Mouse (Mus musculus): ENCODE data around the gene Sec14l5.

The Sec14l5 gene

GRCm38 (mm10) chr16:5147037-5147385 lies at the start of gene Sec14l5:
Gene Sec14l5, plus strand, starts transcription at chr16:5147109.
- in situ Hi-C loops (cut with MboI, MseI), result loop anchor here in 1 of 2 experiments (10.0 kb wide), 3 partner anchors 382 to 602 kb away; partner anchors contain the start of gene Srl

- in situ Hi-C loops (cut with MboI, MseI), result loop anchor here in 1 of 2 experiments (10.0 kb wide), 1 partner anchor 64 kb away; no protein-coding TSS in a partner anchor
These were observed 45.9 kb upstream of the Sec14l5 start for GRCm38 (mm10) chr16:5101000-5101399.

- in situ Hi-C loops (cut with MboI, MseI), result loop anchor here in 1 of 2 experiments (10.0 kb wide), 1 partner anchor 55 kb away; no protein-coding TSS in a partner anchor
These were observed 37.0 kb upstream of the Sec14l5 start for GRCm38 (mm10) chr16:5109877-5110276.

- in situ Hi-C loops (cut with MboI, MseI), result no loop called here
These were observed 35.9 kb upstream of the Sec14l5 start for GRCm38 (mm10) chr16:5111021-5111420.

GRCm38 (mm10) chr16:5113002-5113550 lies 33.8 kb upstream of the Sec14l5 start:
- in situ Hi-C loops (cut with MboI, MseI), result no loop called here

- in situ Hi-C loops (cut with MboI, MseI), result no loop called here
These were observed 33.3 kb upstream of the Sec14l5 start for GRCm38 (mm10) chr16:5113582-5113981.

GRCm38 (mm10) chr16:5119385-5119784 lies 27.5 kb upstream of the Sec14l5 start:
- in situ Hi-C loops (cut with MboI, MseI), result no loop called here

- in situ Hi-C loops (cut with MboI, MseI), result loop anchor here in 1 of 2 experiments (10.0 kb wide), 1 partner anchor 305 kb away; no protein-coding TSS in a partner anchor
These were observed 27.1 kb upstream of the Sec14l5 start for GRCm38 (mm10) chr16:5119845-5120244.

GRCm38 (mm10) chr16:5123476-5123875 lies 23.4 kb upstream of the Sec14l5 start:
- in situ Hi-C loops (cut with MboI, MseI), result loop anchor here in 1 of 2 experiments (10.0 kb wide), 1 partner anchor 309 kb away; no protein-coding TSS in a partner anchor

GRCm38 (mm10) chr16:5130196-5130595 lies 16.7 kb upstream of the Sec14l5 start:
- in situ Hi-C loops (cut with MboI, MseI), result no loop called here

- in situ Hi-C loops (cut with MboI, MseI), result no loop called here
These were observed 16.1 kb upstream of the Sec14l5 start for GRCm38 (mm10) chr16:5130766-5131165.

GRCm38 (mm10) chr16:5131251-5131922 lies 15.5 kb upstream of the Sec14l5 start:
- in situ Hi-C loops (cut with MboI, MseI), result no loop called here

GRCm38 (mm10) chr16:5132401-5132801 lies 14.5 kb upstream of the Sec14l5 start, which contains the start of gene Ppl:
Gene Ppl, minus strand, starts transcription at chr16:5132421.
- in situ Hi-C loops (cut with MboI, MseI), result no loop called here

GRCm38 (mm10) chr16:5134623-5135330 lies 12.1 kb upstream of the Sec14l5 start:
- in situ Hi-C loops (cut with MboI, MseI), result loop anchor here in 1 of 2 experiments (5.0 kb wide), 1 partner anchor 37 kb away; no protein-coding TSS in a partner anchor

- in situ Hi-C loops (cut with MboI, MseI), result loop anchor here in 1 of 2 experiments (5.0 kb wide), 1 partner anchor 38 kb away; no protein-coding TSS in a partner anchor
These were observed 11.2 kb upstream of the Sec14l5 start for GRCm38 (mm10) chr16:5135551-5136261.

GRCm38 (mm10) chr16:5136505-5136904 lies 10.4 kb upstream of the Sec14l5 start:
- in situ Hi-C loops (cut with MboI, MseI), result loop anchor here in 1 of 2 experiments (5.0 kb wide), 1 partner anchor 39 kb away; no protein-coding TSS in a partner anchor

- in situ Hi-C loops (cut with MboI, MseI), result loop anchor here in 1 of 2 experiments (5.0 kb wide), 1 partner anchor 40 kb away; no protein-coding TSS in a partner anchor
These were observed 9.8 kb upstream of the Sec14l5 start for GRCm38 (mm10) chr16:5137006-5137540.

GRCm38 (mm10) chr16:5139741-5140140 lies 7.2 kb upstream of the Sec14l5 start:
- in situ Hi-C loops (cut with MboI, MseI), result loop anchor here (5.0 to 10.0 kb wide), 6 partner anchors 42 to 595 kb away; partner anchors contain the start of gene Srl (in 1 of the 2)

- in situ Hi-C loops (cut with MboI, MseI), result loop anchor here in 1 of 2 experiments (10.0 kb wide), 3 partner anchors 381 to 601 kb away; partner anchors contain the start of gene Srl
These were observed 1.3 kb upstream of the Sec14l5 start for GRCm38 (mm10) chr16:5145570-5145969.

- in situ Hi-C loops (cut with MboI, MseI), result loop anchor here in 1 of 2 experiments (10.0 kb wide), 3 partner anchors 382 to 602 kb away; partner anchors contain the start of gene Srl
These were observed 407 bp upstream of the Sec14l5 start for GRCm38 (mm10) chr16:5146367-5147036.
